Mouse (Mus musculus) WW6 (cell line): ENCODE data around the gene Stpg1.

Source experiments
- DNase-seq: peaks from one replicate; pipeline ENCODE4 v3.0.0-alpha.2; 2013; ENCODE audit warnings: low read depth, low spot score

The Stpg1 gene

DNA sequence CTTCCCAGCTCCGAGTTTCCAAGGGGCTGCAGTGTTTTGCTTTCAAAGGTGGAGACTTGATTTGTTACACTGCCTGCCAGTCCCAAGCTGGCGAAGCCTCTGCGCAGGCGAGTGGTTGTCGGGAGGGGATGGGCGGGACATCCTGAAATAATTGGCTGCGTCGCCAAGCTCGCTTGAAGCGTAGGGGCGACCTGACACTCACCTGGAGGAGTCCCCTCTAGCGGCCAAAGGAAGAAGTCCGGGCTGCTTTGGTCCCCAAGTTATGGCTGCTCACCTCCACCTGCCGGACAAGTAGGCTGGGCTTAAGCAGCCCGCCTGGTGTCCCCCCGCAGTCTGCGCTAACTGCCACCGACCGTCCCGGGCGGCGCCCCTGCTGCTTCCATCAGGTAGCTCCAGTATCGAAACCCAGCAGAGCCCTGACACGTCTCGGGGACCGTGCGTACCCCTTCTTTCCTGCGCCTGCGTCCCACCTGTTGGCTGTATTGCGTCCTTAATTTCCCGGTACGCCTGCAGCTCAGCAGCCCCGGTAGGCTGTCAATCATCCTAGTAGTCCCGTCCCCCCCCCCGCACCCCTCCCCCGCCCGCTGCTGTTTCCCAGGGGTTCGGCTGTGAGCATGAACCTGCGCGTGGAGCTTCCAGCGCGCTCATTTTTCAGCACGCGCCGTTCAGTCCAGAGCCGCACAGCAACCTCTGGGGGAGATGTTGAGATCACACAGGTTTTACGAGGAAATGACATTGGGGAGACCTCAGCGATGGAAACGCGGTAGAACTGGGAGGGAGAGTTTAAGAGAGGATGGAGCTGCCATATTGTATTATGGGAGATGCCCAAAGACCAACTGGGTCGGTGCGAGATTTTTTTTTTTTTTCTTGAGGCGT is at the start of gene Stpg1, which contains the start of gene Nipal3:
TSS of gene Stpg1 (plus strand) at position 270 of the 876 bp plus-strand sequence.
TSS of gene Nipal3 (minus strand) at position 518 of the 876 bp plus-strand sequence.
- DNase-seq: peak; percentile 94

DNA sequence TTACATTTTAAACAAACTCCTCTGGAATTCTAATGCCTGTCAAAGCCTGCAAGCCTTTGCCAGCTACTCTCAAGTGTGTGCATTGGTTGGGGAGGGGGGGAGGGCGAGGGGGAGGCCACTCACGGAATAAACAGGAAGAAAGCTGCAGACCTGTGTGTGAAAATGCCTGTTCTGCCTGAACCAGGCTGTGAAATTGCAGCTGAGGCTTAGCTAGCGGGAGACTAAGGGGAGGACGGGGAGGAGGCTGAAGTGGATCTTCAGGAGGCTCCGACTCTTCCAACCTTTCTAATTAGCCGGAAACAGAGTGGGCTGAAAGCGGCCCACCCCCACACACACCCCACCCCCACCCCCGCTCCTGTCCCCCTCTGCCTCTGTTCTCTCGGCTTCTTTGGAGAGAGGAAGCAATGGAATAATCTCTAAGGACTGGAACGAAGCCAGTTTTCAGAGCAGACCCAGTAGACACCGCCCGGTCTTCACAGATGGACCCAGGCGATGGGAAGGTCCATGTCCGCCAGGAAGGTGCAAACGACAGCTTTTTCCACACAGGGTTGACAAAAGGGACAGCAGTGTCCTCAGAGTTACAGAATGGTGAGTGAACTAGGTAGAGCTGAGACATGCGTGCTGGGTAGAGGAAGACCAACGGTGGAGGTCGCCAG is 43.1 kb upstream of the Stpg1 start:
- no peak for DNase-seq

DNA sequence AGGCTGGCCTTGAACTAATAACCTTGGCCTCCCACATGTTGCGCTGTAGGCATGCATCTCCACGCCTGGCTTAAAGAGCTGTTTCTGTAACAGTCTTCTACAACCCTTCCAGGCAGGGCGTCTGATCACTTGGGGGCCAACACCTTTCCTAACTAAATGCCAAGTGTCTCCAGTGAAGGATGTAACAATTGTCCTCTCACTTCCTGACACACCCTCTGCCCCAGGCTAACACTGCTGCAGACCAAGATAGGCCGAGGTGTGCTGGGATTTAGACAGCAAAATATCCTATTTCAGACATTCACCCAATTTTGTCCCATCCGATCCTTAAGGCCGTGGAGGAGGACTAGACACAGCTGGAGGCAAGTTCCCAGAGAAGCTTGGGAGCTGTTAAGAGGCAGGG is 41.4 kb upstream of the Stpg1 start:
- no peak for DNase-seq

DNA sequence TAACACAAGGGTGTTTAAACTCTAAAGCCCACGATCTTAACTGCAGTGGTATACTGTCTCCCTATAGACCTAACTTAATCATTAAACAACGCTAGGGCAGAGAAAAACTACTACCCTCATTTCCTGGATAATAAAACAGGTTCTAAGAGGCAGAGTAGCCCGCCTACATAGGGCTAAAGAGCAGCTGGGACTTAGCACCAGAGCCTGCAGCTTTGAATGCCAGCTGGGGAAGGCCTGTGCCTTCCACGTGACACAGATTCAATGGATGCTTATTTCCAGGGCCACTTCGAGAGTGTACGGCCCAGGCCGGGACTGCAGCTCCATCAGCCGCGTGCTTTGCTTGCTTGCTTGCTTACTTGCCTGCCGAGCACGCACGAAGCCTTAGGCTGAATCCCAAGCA is 41.0 kb upstream of the Stpg1 start:
- no peak for DNase-seq

DNA sequence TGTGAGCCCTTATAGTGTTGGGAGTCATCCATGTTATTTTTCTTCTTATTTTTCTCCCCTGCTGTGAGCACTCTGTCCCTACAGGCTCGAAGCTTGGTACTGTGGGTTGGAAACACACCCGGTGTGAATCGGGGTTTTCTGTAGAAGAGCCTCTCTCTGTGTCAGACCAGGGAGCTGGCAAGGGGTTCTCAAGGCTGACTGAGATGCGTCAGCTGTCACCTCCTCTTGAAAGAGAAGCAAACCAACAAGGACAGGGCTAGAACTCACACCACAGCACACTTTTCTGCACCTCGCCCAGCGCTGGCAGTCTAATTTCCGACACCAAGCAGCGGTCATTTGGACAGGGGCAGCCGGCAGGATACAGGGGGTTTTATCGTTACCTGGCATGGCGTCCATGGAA is 31.2 kb upstream of the Stpg1 start:
- no peak for DNase-seq

GRCm38 (mm10) chr4:135477851-135478250 is 16.7 kb upstream of the Stpg1 start:
- DNase-seq: no peak

DNA sequence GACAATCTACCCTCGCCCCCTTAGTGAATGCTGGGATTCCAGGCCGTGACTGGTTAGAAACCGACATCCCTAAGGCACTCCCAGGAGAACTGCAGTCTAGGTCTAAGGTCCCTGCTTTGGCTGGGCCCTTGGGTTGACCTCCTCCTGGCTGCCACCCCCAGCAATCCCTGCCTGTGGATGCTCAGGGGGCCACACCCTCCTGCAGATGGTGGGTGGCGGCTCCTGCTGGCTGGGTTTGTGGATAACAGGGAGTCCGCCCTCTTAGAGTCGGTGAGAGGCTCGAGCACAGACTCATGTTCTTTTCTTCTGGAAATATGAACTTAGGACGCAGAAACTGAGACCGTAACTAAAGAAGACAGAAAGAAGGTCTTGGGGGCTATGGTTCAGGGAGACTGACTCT is 14.2 kb upstream of the Stpg1 start:
- DNase-seq: no peak

DNA sequence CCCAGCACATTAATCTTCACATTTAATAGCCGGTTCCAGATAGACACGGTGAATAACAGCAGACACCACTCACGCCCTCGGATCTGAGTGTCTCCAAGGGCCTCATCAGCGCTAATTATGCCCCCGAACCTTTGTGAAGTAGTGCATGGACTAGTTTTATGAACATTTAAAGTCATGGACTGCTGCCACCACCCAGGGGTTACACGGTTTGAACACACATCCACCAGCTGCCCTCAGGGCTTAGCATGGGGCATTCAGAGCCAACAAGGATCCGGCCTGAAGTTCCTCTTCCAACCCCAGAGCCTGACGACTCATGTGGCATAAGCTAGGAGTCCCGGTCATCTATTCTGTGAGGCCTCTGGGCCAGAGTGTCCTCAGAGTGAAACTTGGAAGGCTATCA is 9.5 kb upstream of the Stpg1 start:
- DNase-seq: no peak

DNA sequence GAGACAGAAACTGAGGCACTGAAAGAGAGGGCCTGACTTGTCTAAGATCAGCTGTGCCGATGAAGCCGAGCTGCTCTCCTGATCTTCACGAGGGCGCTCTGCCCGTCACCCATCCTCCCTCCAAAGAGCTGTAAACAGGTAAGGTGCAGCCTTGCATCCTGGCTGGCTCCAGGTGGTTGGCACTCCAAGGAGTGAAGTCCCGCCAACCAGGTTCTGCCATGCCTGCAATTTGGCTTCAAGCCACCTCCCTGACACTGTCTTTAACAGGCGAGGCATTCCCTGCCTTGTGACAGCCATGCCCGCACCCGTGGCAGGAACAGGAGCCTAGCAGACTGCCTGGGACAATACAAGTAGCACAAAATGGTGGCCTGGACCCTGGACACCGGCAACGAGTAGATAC is 8.2 kb upstream of the Stpg1 start:
- no peak for DNase-seq

- DNase-seq: no peak
Measured at GRCm38 (mm10) chr4:135489256-135489655, 5.3 kb upstream of the Stpg1 start.

GRCm38 (mm10) chr4:135493271-135493670 is 1.3 kb upstream of the Stpg1 start:
- no peak for DNase-seq

GRCm38 (mm10) chr4:135493691-135494520 is 684 bp upstream of the Stpg1 start:
- no peak for DNase-seq

- no peak for DNase-seq
Measured at GRCm38 (mm10) chr4:135495397-135495791, 804 bp downstream of the Stpg1 start.

GRCm38 (mm10) chr4:135495810-135496209 is 1.2 kb downstream of the Stpg1 start:
- DNase-seq: no peak

- no peak for DNase-seq
Measured at GRCm38 (mm10) chr4:135498136-135498535, 3.5 kb downstream of the Stpg1 start.

DNA sequence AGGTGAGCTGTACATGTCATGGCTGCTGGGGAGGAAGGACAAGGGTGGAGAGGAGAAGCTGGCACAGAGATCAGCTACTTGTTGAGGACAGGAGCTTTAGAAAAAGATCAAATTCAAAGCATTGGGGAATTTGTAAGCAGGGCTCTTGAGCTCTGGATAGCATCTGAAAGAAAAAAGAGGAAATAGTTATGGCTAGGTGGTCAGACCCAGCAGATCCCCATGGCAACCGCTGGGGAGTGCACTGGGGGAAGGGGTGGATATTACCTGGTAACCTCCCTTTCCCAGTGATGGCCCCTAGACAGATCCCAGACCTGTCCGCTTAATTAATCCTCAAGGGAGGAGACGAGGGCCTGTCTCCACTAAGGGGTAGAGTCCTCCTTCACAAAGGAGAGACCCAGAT is 5.2 kb downstream of the Stpg1 start:
- no peak for DNase-seq

DNA sequence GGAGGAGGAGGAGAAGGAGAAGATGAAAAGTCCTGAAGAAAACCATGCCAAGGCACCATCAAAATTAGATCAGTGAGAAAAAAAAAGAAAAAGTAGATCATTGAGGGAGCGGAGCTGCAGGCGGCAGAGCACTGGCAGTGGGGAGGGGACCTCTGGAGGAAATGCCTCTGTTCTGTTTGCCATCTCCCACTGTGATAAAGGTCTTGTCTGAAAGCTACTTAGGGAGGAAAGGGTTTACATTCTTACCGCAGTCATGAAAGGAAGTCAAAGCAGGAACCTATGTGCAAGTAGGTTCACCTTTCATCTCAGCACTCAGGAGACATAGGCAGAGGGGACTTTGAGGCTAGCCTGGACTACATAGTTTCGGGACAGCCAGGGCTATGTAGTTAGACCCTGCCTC is 7.0 kb downstream of the Stpg1 start:
- no peak for DNase-seq

DNA sequence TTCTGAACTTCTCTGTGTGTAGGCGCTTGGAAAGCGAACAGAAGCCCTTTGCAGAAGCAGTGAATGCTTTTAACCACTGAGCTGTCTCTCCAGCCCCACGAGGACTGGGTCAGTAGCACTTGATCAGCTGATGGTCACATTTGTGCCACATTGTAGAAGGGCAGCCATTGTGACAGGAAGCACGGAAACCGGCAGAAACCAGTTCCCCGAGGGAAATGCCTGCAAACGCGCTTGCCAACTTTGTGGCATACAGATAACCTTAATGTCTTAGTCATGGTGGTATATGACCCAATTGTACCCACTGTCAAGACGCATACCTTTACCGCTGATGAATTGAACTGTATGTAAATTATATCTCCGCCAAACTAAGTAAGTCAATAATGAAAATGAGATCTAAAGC is 11.2 kb downstream of the Stpg1 start:
- DNase-seq: no peak

- DNase-seq: peak; percentile 89
Measured at GRCm38 (mm10) chr4:135507547-135508350, 13.2 kb downstream of the Stpg1 start.

DNA sequence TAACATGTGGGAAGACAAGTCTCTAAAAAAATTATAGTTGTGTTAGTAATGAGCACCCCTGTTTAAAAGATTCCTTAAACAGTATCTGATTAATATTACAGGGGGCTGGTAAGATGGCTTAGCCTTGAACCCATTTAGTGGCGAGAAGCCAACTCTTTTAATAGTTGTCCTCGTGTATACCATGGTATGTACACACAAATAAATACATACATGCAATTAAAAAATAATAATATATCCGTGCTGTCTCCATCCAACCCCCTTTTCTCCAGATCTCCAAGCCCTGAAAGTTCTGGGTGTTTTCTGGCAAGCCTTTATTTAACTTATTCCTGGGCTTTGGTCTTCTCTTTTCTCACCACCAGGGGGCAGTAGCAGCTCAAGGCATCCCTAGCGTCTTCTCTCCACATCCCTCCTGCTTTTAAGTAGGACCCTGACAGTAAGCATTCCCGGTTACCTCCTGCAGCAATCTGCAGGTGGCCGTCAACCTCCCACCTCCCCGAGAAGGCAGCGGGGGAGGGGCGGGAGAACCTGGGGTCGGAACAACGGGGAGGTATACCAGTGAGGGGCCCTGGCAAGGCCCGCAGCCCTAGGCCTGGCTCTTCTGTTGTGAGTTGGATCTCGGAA is 13.9 kb downstream of the Stpg1 start:
- peak; percentile 70 for DNase-seq

GRCm38 (mm10) chr4:135509515-135509914 is 14.9 kb downstream of the Stpg1 start:
- DNase-seq: no peak
